Comparison of ENCODE assay signal across 7 mouse cellular contexts in genomic region chr12:3807548-3808395, GRCm38 (mm10). TPM values are rescaled to one million over a fixed set of nuclear protein-coding genes. Genes with fewer than 3 reads are reported as not detected.
DNase-seq lines count a peak whose midpoint lies in the region; ATAC-seq and TF ChIP-seq lines count a peak whose summit lies in the region.

No protein-coding gene starts in this region.

- TF ChIP-seq RAD21 in MEL (IDR thresholded peaks at IDR 0.05; ENCODE audit: low read depth, low read length): no peak

- peaks cover 0 to 2% of the 10 kb centered on the region in 2 experiments; a peak in 3 of 4 replicates for H3K27me3 ChIP-seq in MEL (ENCODE audit: control insufficient read depth in 1 of 2, insufficient read depth in 2 of 2, low read length in 2 of 2)
- no peaks in the 10 kb centered on the region for H3K27me3 ChIP-seq in forebrain, embryonic 16.5 days (replicated peaks; ENCODE audit: control insufficient read depth, insufficient read depth, low read length)
- no peaks in the 10 kb centered on the region for H3K27me3 ChIP-seq in hindbrain, embryonic 14.5 days (ENCODE audit: control insufficient read depth, insufficient read depth, low read length)
- H3K27me3 ChIP-seq in limb, embryonic 10.5 days (ENCODE audit: low read depth, poor library complexity, severe bottlenecking): peaks cover 62% of the 10 kb centered on the region
- peaks cover 30% of the 10 kb centered on the region for H3K27me3 ChIP-seq in midbrain, embryonic 12.5 days

- peak; percentile 48 for ATAC-seq in forebrain, embryonic 16.5 days
- ATAC-seq in hindbrain, embryonic 14.5 days (ENCODE audit: low FRiP score): peak; percentile 42
- ATAC-seq in midbrain, embryonic 12.5 days (ENCODE audit: low FRiP score, low read depth): peak; percentile 64

- 0% methylated on average over 40 of the region's 105 CpGs for WGBS in forebrain, embryonic 16.5 days
- 1% methylated on average over 36 of the region's 105 CpGs for WGBS in hindbrain, embryonic 14.5 days
- WGBS in limb, embryonic 10.5 days: under 1% methylated on average over 77 of the region's 105 CpGs
- 0% methylated on average over 43 of the region's 105 CpGs for WGBS in midbrain, embryonic 12.5 days

- H3K9me3 ChIP-seq in MEL (replicated peaks; ENCODE audit: insufficient read depth, low read length): no peaks in the 10 kb centered on the region
- H3K9me3 ChIP-seq in forebrain, embryonic 16.5 days (ENCODE audit: control insufficient read depth, low read length): no peaks in the 10 kb centered on the region
- no peaks in the 10 kb centered on the region for H3K9me3 ChIP-seq in hindbrain, embryonic 14.5 days (ENCODE audit: control insufficient read depth, low read length)
- no peaks in the 10 kb centered on the region for H3K9me3 ChIP-seq in limb, embryonic 10.5 days (replicated peaks)
- no peaks in the 10 kb centered on the region for H3K9me3 ChIP-seq in midbrain, embryonic 12.5 days

- peak overlapping the region; percentile 69 for H3K4me2 ChIP-seq in forebrain, embryonic 16.5 days (ENCODE audit: low read length)
- peak overlapping the region; percentile 69 for H3K4me2 ChIP-seq in hindbrain, embryonic 14.5 days (replicated peaks)
- H3K4me2 ChIP-seq in midbrain, embryonic 12.5 days (replicated peaks): peak overlapping the region; percentile 83

- peak; percentile 37 for DNase-seq in MEL (ENCODE audit: low read depth, low spot score)
- peak; percentile 78 for DNase-seq in brain, embryonic 14.5 days (ENCODE audit: low read depth)
- peak; percentile 65 for DNase-seq in hindbrain, embryonic 14.5 days (ENCODE audit: low spot score)
- DNase-seq in limb, embryonic 10.5 days (ENCODE audit: low spot score): peak; percentile 71
- DNase-seq in spleen, postnatal 14 days (ENCODE audit: low spot score in 2 of 2): peak; percentile 15 to 26

- H3K27ac ChIP-seq in MEL (ENCODE audit: control insufficient read depth, low read depth, low read length): peak overlapping the region; percentile 22; the same call in 1 of the 2 replicates
- H3K27ac ChIP-seq in forebrain, embryonic 16.5 days (ENCODE audit: low read length): peak overlapping the region; percentile 68
- peak overlapping the region; percentile 92 for H3K27ac ChIP-seq in hindbrain, embryonic 14.5 days
- H3K27ac ChIP-seq in limb, embryonic 10.5 days: peak overlapping the region; percentile 93
- H3K27ac ChIP-seq in midbrain, embryonic 12.5 days (replicated peaks): peak overlapping the region; percentile 82

- 0 out of 4 replicates have a peak, but pooled peaks cover 0 to 6% of the 10 kb centered on the region in 2 experiments for H3K4me1 ChIP-seq in MEL (ENCODE audit: control insufficient read depth in 1 of 2, insufficient read depth in 2 of 2, low read length in 2 of 2)
- H3K4me1 ChIP-seq in forebrain, embryonic 16.5 days (replicated peaks; ENCODE audit: control insufficient read depth, insufficient read depth, low read length): peaks cover 40% of the 10 kb centered on the region
- peaks cover 40% of the 10 kb centered on the region; the same call in 1 of the 2 replicates for H3K4me1 ChIP-seq in hindbrain, embryonic 14.5 days (replicated peaks; ENCODE audit: control insufficient read depth, insufficient read depth, low read length)
- peaks cover 61% of the 10 kb centered on the region for H3K4me1 ChIP-seq in limb, embryonic 10.5 days
- H3K4me1 ChIP-seq in midbrain, embryonic 12.5 days: peaks cover 55% of the 10 kb centered on the region

- peak overlapping the region; percentile 82 for H3K9ac ChIP-seq in MEL (ENCODE audit: control insufficient read depth, low read depth, low read length, poor library complexity, severe bottlenecking)
- peak overlapping the region; percentile 79 for H3K9ac ChIP-seq in forebrain, embryonic 16.5 days (replicated peaks; ENCODE audit: low read depth, low read length)
- H3K9ac ChIP-seq in hindbrain, embryonic 14.5 days: peak overlapping the region; percentile 88
- H3K9ac ChIP-seq in midbrain, embryonic 12.5 days (replicated peaks): peak overlapping the region; percentile 92

- no peaks in the 10 kb centered on the region for H3K36me3 ChIP-seq in MEL (ENCODE audit: control insufficient read depth in 1 of 2, insufficient read depth in 2 of 2, low read length in 2 of 2)
- H3K36me3 ChIP-seq in forebrain, embryonic 16.5 days (ENCODE audit: control insufficient read depth, insufficient read depth): no peaks in the 10 kb centered on the region
- H3K36me3 ChIP-seq in hindbrain, embryonic 14.5 days (replicated peaks; ENCODE audit: control insufficient read depth, insufficient read depth): no peaks in the 10 kb centered on the region
- H3K36me3 ChIP-seq in limb, embryonic 10.5 days: no peaks in the 10 kb centered on the region
- no peaks in the 10 kb centered on the region for H3K36me3 ChIP-seq in midbrain, embryonic 12.5 days

- no peaks in the 10 kb centered on the region; the same call in none of the 2 replicates for H3K79me2 ChIP-seq in MEL (ENCODE audit: control insufficient read depth, insufficient read depth, low read length, poor library complexity)

- no peak for TF ChIP-seq EP300 in MEL (IDR thresholded peaks at IDR 0.05; ENCODE audit: low read depth in 1 of 2, low read length in 2 of 2)

- no peak for TF ChIP-seq POLR2A in MEL (IDR thresholded peaks at IDR 0.05; ENCODE audit: control insufficient read depth in 1 of 2, insufficient read depth in 1 of 2, low read depth in 1 of 2, low read length in 2 of 2, poor library complexity in 1 of 2)
- TF ChIP-seq POLR2A in brain, embryonic 14.5 days (IDR thresholded peaks at IDR 0.05; ENCODE audit: borderline replicate concordance, extremely low read depth, insufficient read depth, insufficient read length, poor library complexity, severe bottlenecking): 0 out of 2 replicates have a peak, but pooled peaks have one; percentile 6

- peak overlapping the region; percentile 57 to 86 for H3K4me3 ChIP-seq in MEL (ENCODE audit: control insufficient read depth in 1 of 2, insufficient read depth in 1 of 2, low read depth in 2 of 2, low read length in 2 of 2)
- H3K4me3 ChIP-seq in forebrain, embryonic 16.5 days (replicated peaks; ENCODE audit: low read length): peak overlapping the region; percentile 77
- H3K4me3 ChIP-seq in hindbrain, embryonic 14.5 days (replicated peaks; ENCODE audit: low read length): peak overlapping the region; percentile 84
- H3K4me3 ChIP-seq in limb, embryonic 10.5 days: peak overlapping the region; percentile 83
- peak overlapping the region; percentile 68 for H3K4me3 ChIP-seq in midbrain, embryonic 12.5 days

- no peak for TF ChIP-seq CTCF in MEL (IDR thresholded peaks at IDR 0.05 in 2 of 3, conservative IDR thresholded peaks at IDR 0.05 in 1 of 3; ENCODE audit: control insufficient read depth in 1 of 3, insufficient read depth in 1 of 3, low read depth in 2 of 3, low read length in 3 of 3, poor library complexity in 1 of 3, severe bottlenecking in 1 of 3)
- TF ChIP-seq CTCF in brain, embryonic 14.5 days (IDR thresholded peaks at IDR 0.05; ENCODE audit: borderline replicate concordance, extremely low read depth, insufficient read depth, insufficient read length): no peak

TF ChIP-seq in MEL, 35 proteins besides CTCF, POLR2A, EP300 and RAD21:
- TF ChIP-seq BHLHE40 (IDR thresholded peaks at IDR 0.05; ENCODE audit: borderline replicate concordance, low read depth, low read length) (no peak), ZC3H11A (IDR thresholded peaks at IDR 0.05; ENCODE audit: low read depth, low read length) (no peak), MAZ (IDR thresholded peaks at IDR 0.05; ENCODE audit: low read depth, low read length) (no peak), MXI1 (IDR thresholded peaks at IDR 0.05; ENCODE audit: low read depth, low read length) (no peak), ZMIZ1 (IDR thresholded peaks at IDR 0.05; ENCODE audit: low read depth, low read length) (no peak), HCFC1 (IDR thresholded peaks at IDR 0.05; ENCODE audit: low read depth, low read length) (no peak), SIN3A (IDR thresholded peaks at IDR 0.05; ENCODE audit: low read length) (no peak), MAFK (IDR thresholded peaks at IDR 0.05; ENCODE audit: borderline replicate concordance, low read depth, low read length) (no peak), RCOR1 (IDR thresholded peaks at IDR 0.05; ENCODE audit: low read depth, low read length) (no peak), MYC (IDR thresholded peaks at IDR 0.05; ENCODE audit: low read depth, low read length) (no peak), TBP (IDR thresholded peaks at IDR 0.05; ENCODE audit: low read depth, low read length) (no peak), GABPA (IDR thresholded peaks at IDR 0.05; ENCODE audit: low read depth, low read length) (no peak), USF1 (IDR thresholded peaks at IDR 0.05; ENCODE audit: low read depth, low read length) (no peak), E2F4 (IDR thresholded peaks at IDR 0.05; ENCODE audit: borderline replicate concordance, low read depth, low read length) (no peak), KAT2A (conservative IDR thresholded peaks at IDR 0.05; ENCODE audit: low read depth, low read length) (no peak), ETS1 (IDR thresholded peaks at IDR 0.05; ENCODE audit: low read depth, low read length) (no peak), POLR2AphosphoS5 (IDR thresholded peaks at IDR 0.05; ENCODE audit: borderline replicate concordance, low read depth, low read length) (no peak), NELFE (IDR thresholded peaks at IDR 0.05; ENCODE audit: low read depth, low read length) (no peak)

RNA-seq across cellular contexts. Expression of gene Dnmt3a, which starts 2.0 kb away (rescaled TPM):
- 15.4 and 15.9 TPM in 2 replicates for total RNA-seq in MEL (2012; rRNA removed)
- 10 to 100 TPM in 1 of 2 experiments, not detected in 1; 34.4 TPM for polyA plus RNA-seq in MEL (2012; ENCODE audit: insufficient read depth in 1 of 2, insufficient read length in 2 of 2, low read depth in 1 of 2, low replicate concordance in 2 of 2, missing spikeins in 1 of 2)
- 36.2 and 54.8 TPM in 2 replicates for polyA plus RNA-seq in brain, embryonic 14.5 days (2012; rRNA removed)
- polyA plus RNA-seq in forebrain, embryonic 16.5 days (2015; fragmentation: Nextera tagmentation; extraction: Ambion mirVana): 86.3 and 86.6 TPM in 2 replicates
- 61.9 and 62.1 TPM in 2 replicates for polyA plus RNA-seq in hindbrain, embryonic 14.5 days (2014; fragmentation: Nextera tagmentation; extraction: Ambion mirVana)
- 221 and 298 TPM in 2 replicates for polyA plus RNA-seq in limb, embryonic 10.5 days (2016; fragmentation: Nextera tagmentation; extraction: Ambion mirVana)
- 137 and 143 TPM in 2 replicates for polyA plus RNA-seq in midbrain, embryonic 12.5 days (2016; fragmentation: Nextera tagmentation; extraction: Ambion mirVana)

Comparison
In these comparisons a context has a peak if more than half of its experiments do, and no peak if none do; other contexts are left out.
1. Peak in every context shown above with its lines: DNase-seq, ATAC-seq, H3K4me3 ChIP-seq and H3K27ac ChIP-seq.
2. DNase-seq: peak in every context shown above with its lines; median percentile 78 in brain, embryonic 14.5 days; 71 in limb, embryonic 10.5 days; 65 in hindbrain, embryonic 14.5 days; 37 in MEL; 20 in spleen, postnatal 14 days.
3. H3K27ac ChIP-seq: peak in every context shown above with its lines; median percentile 93 in limb, embryonic 10.5 days; 92 in hindbrain, embryonic 14.5 days; 82 in midbrain, embryonic 12.5 days; 68 in forebrain, embryonic 16.5 days; 22 in MEL.